Mouse (Mus musculus): ENCODE data around the gene Erc1.

GRCm38 (mm10) chr6:119521482-119521900 lies 326.5 kb downstream of the Erc1 start:
- TF ChIP-seq EP300 (IDR thresholded peaks at IDR 0.05; ENCODE audit: low read depth): no peak
- TF ChIP-seq CTCF (IDR thresholded peaks at IDR 0.05; ENCODE audit: low read depth): 0 out of 2 replicates have a peak, but pooled peaks have one; percentile 7

Measured in liver, postnatal 0 days (tissue).